Mouse (Mus musculus) testis, adult 2 months (tissue): Measurements from ENCODE around the gene Tmem178b. TPM values are rescaled to one million over a fixed set of nuclear protein-coding genes. Genes with fewer than 3 reads are reported as not detected.
A peak's percentile ranks its signal among the peaks of the same experiment; 100 is the strongest.

Experiments used
- H3K27ac ChIP-seq: fragments of 200-500 bp; 2 replicates; pipeline ENCODE4 v1.5.1; 2012; ENCODE audit warnings: low read depth, low read length; ENCODE audit not compliant: control insufficient read depth, insufficient read depth
- H3K27me3 ChIP-seq: fragments of 200-500 bp; 2 replicates; pipeline ENCODE4 v1.6.1; 2012; ENCODE audit warnings: mild to moderate bottlenecking, low read length, moderate library complexity; ENCODE audit not compliant: control insufficient read depth, insufficient read depth
- H3K36me3 ChIP-seq: fragments of 200-500 bp; 2 replicates; pipeline ENCODE4 v1.6.1; 2012; ENCODE audit warnings: mild to moderate bottlenecking, low read length; ENCODE audit not compliant: control insufficient read depth, insufficient read depth
- H3K4me1 ChIP-seq: fragments of 200-500 bp; 2 replicates; pipeline ENCODE4 v1.6.1; 2012; ENCODE audit warnings: low read length; ENCODE audit not compliant: control insufficient read depth, insufficient read depth
- H3K4me3 ChIP-seq: fragments of 200-500 bp; 2 replicates; pipeline ENCODE4 v1.5.1; 2012; ENCODE audit warnings: low read depth, mild to moderate bottlenecking, low read length, moderate library complexity, mixed read lengths; ENCODE audit not compliant: control insufficient read depth
- CTCF ChIP-seq: fragments of 200-500 bp; IDR thresholded peaks from 2 replicates; pipeline ENCODE4 v1.5.1; 2012; ENCODE audit warnings: low read depth, mild to moderate bottlenecking, inconsistent platforms, low read length, moderate library complexity; ENCODE audit not compliant: control insufficient read depth, insufficient read depth, insufficient replicate concordance
- POLR2A ChIP-seq: fragments of 200-500 bp; IDR thresholded peaks from 2 replicates; pipeline ENCODE4 v1.6.1; 2012; ENCODE audit warnings: low read depth, mild to moderate bottlenecking, inconsistent platforms, low read length, moderate library complexity; ENCODE audit not compliant: control insufficient read depth
- polyA plus RNA-seq: library from polyadenylated mRNA; depleted of rRNA; stranded (reverse); fragments of >200 nt; gene quantifications from 2 replicates; pipeline ENCODE4 v1.2.3, GENCODE M21; 2012

Tmem178b gene
- polyA plus RNA-seq, 1 experiment = 10.8 TPM

GRCm38 (mm10) chr6:39870271-39871135, 2.6 kb upstream of the Tmem178b start:
- no peak overlapping the region for H3K27ac ChIP-seq
- peaks cover 2% of the 10 kb centered on the region; the same call in 1 of the 2 replicates for H3K27me3 ChIP-seq
- H3K4me3 ChIP-seq = peak overlapping the region; percentile 14; the same call in 1 of the 2 replicates
- peaks cover 14% of the 10 kb centered on the region for H3K4me1 ChIP-seq
- no peak for TF ChIP-seq CTCF
- TF ChIP-seq POLR2A = no peak
- H3K36me3 ChIP-seq = no peaks in the 10 kb centered on the region

GRCm38 (mm10) chr6:39871381-39872305, 1.4 kb upstream of the Tmem178b start:
- H3K4me1 ChIP-seq = peaks cover 14% of the 10 kb centered on the region
- no peak overlapping the region for H3K27ac ChIP-seq
- H3K27me3 ChIP-seq = peaks cover 2% of the 10 kb centered on the region; the same call in 1 of the 2 replicates
- H3K4me3 ChIP-seq = peak overlapping the region; percentile 50
- TF ChIP-seq POLR2A = no peak
- TF ChIP-seq CTCF = no peak
- H3K36me3 ChIP-seq = no peaks in the 10 kb centered on the region

- no peaks in the 10 kb centered on the region for H3K36me3 ChIP-seq
- H3K4me1 ChIP-seq = peaks cover 14% of the 10 kb centered on the region
- peak overlapping the region; percentile 50 for H3K4me3 ChIP-seq
- H3K27ac ChIP-seq = no peak overlapping the region
- TF ChIP-seq CTCF = no peak
- peaks cover 2% of the 10 kb centered on the region; the same call in 1 of the 2 replicates for H3K27me3 ChIP-seq
Measured at GRCm38 (mm10) chr6:39872306-39872900, 668 bp upstream of the Tmem178b start.

- Histone ChIP-seq H3K27ac (no peak overlapping the region), H3K4me1 (peaks cover 14% of the 10 kb centered on the region), H3K27me3 (peaks cover 2% of the 10 kb centered on the region; the same call in 1 of the 2 replicates), H3K36me3 (no peaks in the 10 kb centered on the region), H3K4me3 (no peak overlapping the region)
- TF ChIP-seq POLR2A = no peak
- TF ChIP-seq CTCF = no peak
Measured at GRCm38 (mm10) chr6:39875186-39875585, 2.1 kb downstream of the Tmem178b start.

GRCm38 (mm10) chr6:39876444-39876843, 3.4 kb downstream of the Tmem178b start:
- H3K27me3 ChIP-seq = peaks cover 2% of the 10 kb centered on the region; the same call in 1 of the 2 replicates
- peaks cover 11% of the 10 kb centered on the region; the same call in 1 of the 2 replicates for H3K4me1 ChIP-seq
- H3K4me3 ChIP-seq = no peak overlapping the region
- no peaks in the 10 kb centered on the region for H3K36me3 ChIP-seq
- H3K27ac ChIP-seq = no peak overlapping the region
- TF ChIP-seq POLR2A (no peak), CTCF (no peak)

GRCm38 (mm10) chr6:39890811-39891210, 17.7 kb downstream of the Tmem178b start:
- no peaks in the 10 kb centered on the region for H3K27me3 ChIP-seq
- TF ChIP-seq POLR2A = no peak
- TF ChIP-seq CTCF = no peak
- no peak overlapping the region for H3K4me3 ChIP-seq
- no peaks in the 10 kb centered on the region for H3K36me3 ChIP-seq
- no peaks in the 10 kb centered on the region for H3K4me1 ChIP-seq
- H3K27ac ChIP-seq = no peak overlapping the region

GRCm38 (mm10) chr6:39896500-39896899, 23.4 kb downstream of the Tmem178b start:
- Histone ChIP-seq H3K4me1 (no peaks in the 10 kb centered on the region), H3K27ac (no peak overlapping the region), H3K27me3 (no peaks in the 10 kb centered on the region), H3K36me3 (no peaks in the 10 kb centered on the region), H3K4me3 (no peak overlapping the region)
- TF ChIP-seq CTCF (no peak), POLR2A (no peak)
